Mouse (Mus musculus): ENCODE results near the gene Dab1. TPM values are rescaled to one million over a fixed set of nuclear protein-coding genes. Genes with fewer than 3 reads are reported as not detected.

The Dab1 gene
- total and polyA plus RNA-seq, 3 experiments = not detected

GRCm38 (mm10) chr4:103796416-103796815, 177.3 kb downstream of the Dab1 start:
- H3K4me3 ChIP-seq (ENCODE audit: control insufficient read depth in 1 of 2, insufficient read depth in 1 of 2, low read depth in 2 of 2, low read length in 2 of 2) = no peak overlapping the region
- no peak overlapping the region for H3K27ac ChIP-seq (ENCODE audit: control insufficient read depth, low read depth, low read length)
- TF ChIP-seq EP300 (IDR thresholded peaks at IDR 0.05; ENCODE audit: low read depth in 1 of 2, low read length in 2 of 2) (no peak), POLR2AphosphoS5 (IDR thresholded peaks at IDR 0.05; ENCODE audit: borderline replicate concordance, low read depth, low read length) (no peak), SIN3A (IDR thresholded peaks at IDR 0.05; ENCODE audit: low read length) (no peak), SMC3 (IDR thresholded peaks at IDR 0.05; ENCODE audit: low read depth, low read length) (no peak), KAT2A (conservative IDR thresholded peaks at IDR 0.05; ENCODE audit: low read depth, low read length) (no peak), MAX (IDR thresholded peaks at IDR 0.05; ENCODE audit: low read length) (no peak), ZMIZ1 (IDR thresholded peaks at IDR 0.05; ENCODE audit: low read depth, low read length) (no peak), RCOR1 (IDR thresholded peaks at IDR 0.05; ENCODE audit: low read depth, low read length) (no peak), CHD1 (IDR thresholded peaks at IDR 0.05; ENCODE audit: low read depth, low read length) (no peak), JUND (IDR thresholded peaks at IDR 0.05; ENCODE audit: low read depth, low read length) (no peak), HCFC1 (IDR thresholded peaks at IDR 0.05; ENCODE audit: low read depth, low read length) (no peak), TAL1 (IDR thresholded peaks at IDR 0.05; ENCODE audit: low read length) (no peak), MAZ (IDR thresholded peaks at IDR 0.05; ENCODE audit: low read depth, low read length) (no peak), MEF2A (IDR thresholded peaks at IDR 0.05; ENCODE audit: extremely low read depth, insufficient replicate concordance, low read depth, low read length, poor library complexity, severe bottlenecking) (no peak), TBP (IDR thresholded peaks at IDR 0.05; ENCODE audit: low read depth, low read length) (no peak), MYC (IDR thresholded peaks at IDR 0.05; ENCODE audit: low read depth, low read length) (no peak), GABPA (IDR thresholded peaks at IDR 0.05; ENCODE audit: low read depth, low read length) (no peak), MAFK (IDR thresholded peaks at IDR 0.05; ENCODE audit: borderline replicate concordance, low read depth, low read length) (no peak), ELF1 (IDR thresholded peaks at IDR 0.05; ENCODE audit: low read depth, low read length) (no peak)
- no peaks in the 10 kb centered on the region for H3K4me1 ChIP-seq (ENCODE audit: control insufficient read depth in 1 of 2, insufficient read depth in 2 of 2, low read length in 2 of 2)
- DNase-seq (ENCODE audit: low read depth, low spot score) = no peak
- H3K27me3 ChIP-seq (ENCODE audit: control insufficient read depth in 1 of 2, insufficient read depth in 2 of 2, low read length in 2 of 2) = no peaks in the 10 kb centered on the region
- no peak overlapping the region for H3K9ac ChIP-seq (ENCODE audit: control insufficient read depth, low read depth, low read length, poor library complexity, severe bottlenecking)
- no peaks in the 10 kb centered on the region for H3K9me3 ChIP-seq (replicated peaks; ENCODE audit: insufficient read depth, low read length)
- H3K36me3 ChIP-seq (ENCODE audit: control insufficient read depth in 1 of 2, insufficient read depth in 2 of 2, low read length in 2 of 2) = no peaks in the 10 kb centered on the region
- no peaks in the 10 kb centered on the region for H3K79me2 ChIP-seq (ENCODE audit: control insufficient read depth, insufficient read depth, low read length, poor library complexity)

GRCm38 (mm10) chr4:103802439-103802838, 183.3 kb downstream of the Dab1 start:
- H3K79me2 ChIP-seq (ENCODE audit: control insufficient read depth, insufficient read depth, low read length, poor library complexity) = no peaks in the 10 kb centered on the region
- H3K9ac ChIP-seq (ENCODE audit: control insufficient read depth, low read depth, low read length, poor library complexity, severe bottlenecking) = no peak overlapping the region
- H3K36me3 ChIP-seq (ENCODE audit: control insufficient read depth in 1 of 2, insufficient read depth in 2 of 2, low read length in 2 of 2) = no peaks in the 10 kb centered on the region
- no peak overlapping the region for H3K4me3 ChIP-seq (ENCODE audit: control insufficient read depth in 1 of 2, insufficient read depth in 1 of 2, low read depth in 2 of 2, low read length in 2 of 2)
- TF ChIP-seq CHD1 (IDR thresholded peaks at IDR 0.05; ENCODE audit: low read depth, low read length) (no peak), MYC (IDR thresholded peaks at IDR 0.05; ENCODE audit: low read depth, low read length) (no peak), POLR2AphosphoS2 (IDR thresholded peaks at IDR 0.05; ENCODE audit: low read length) (no peak), ELF1 (IDR thresholded peaks at IDR 0.05; ENCODE audit: low read depth, low read length) (no peak), RAD21 (IDR thresholded peaks at IDR 0.05; ENCODE audit: low read depth, low read length) (no peak), TBP (IDR thresholded peaks at IDR 0.05; ENCODE audit: low read depth, low read length) (no peak), ETS1 (IDR thresholded peaks at IDR 0.05; ENCODE audit: low read depth, low read length) (no peak), ZNF384 (IDR thresholded peaks at IDR 0.05; ENCODE audit: low read depth, low read length) (no peak), CHD2 (IDR thresholded peaks at IDR 0.05; ENCODE audit: low read length) (no peak), MEF2A (IDR thresholded peaks at IDR 0.05; ENCODE audit: extremely low read depth, insufficient replicate concordance, low read depth, low read length, poor library complexity, severe bottlenecking) (no peak), TCF12 (IDR thresholded peaks at IDR 0.05; ENCODE audit: low read depth, low read length) (no peak), JUND (IDR thresholded peaks at IDR 0.05; ENCODE audit: low read depth, low read length) (no peak), MAFK (IDR thresholded peaks at IDR 0.05; ENCODE audit: borderline replicate concordance, low read depth, low read length) (no peak), SIN3A (IDR thresholded peaks at IDR 0.05; ENCODE audit: low read length) (no peak), USF2 (IDR thresholded peaks at IDR 0.05; ENCODE audit: borderline replicate concordance in 1 of 2, insufficient read depth in 1 of 2, low read depth in 1 of 2, low read length in 2 of 2) (no peak), ZKSCAN1 (IDR thresholded peaks at IDR 0.05; ENCODE audit: low read depth, low read length) (no peak)
- H3K27me3 ChIP-seq (ENCODE audit: control insufficient read depth in 1 of 2, insufficient read depth in 2 of 2, low read length in 2 of 2) = no peaks in the 10 kb centered on the region
- H3K9me3 ChIP-seq (replicated peaks; ENCODE audit: insufficient read depth, low read length) = no peaks in the 10 kb centered on the region
- no peak overlapping the region for H3K27ac ChIP-seq (ENCODE audit: control insufficient read depth, low read depth, low read length)
- no peak for DNase-seq (ENCODE audit: low read depth, low spot score)
- no peaks in the 10 kb centered on the region for H3K4me1 ChIP-seq (ENCODE audit: control insufficient read depth in 1 of 2, insufficient read depth in 2 of 2, low read length in 2 of 2)

Measured in MEL (cell line).